9 mouse cellular contexts compared by ENCODE assay signal in genomic region chr15:89425711-89426121, GRCm38 (mm10). TPM values are rescaled to one million over a fixed set of nuclear protein-coding genes. Genes with fewer than 3 reads are reported as not detected.
DNase-seq lines count a peak whose midpoint lies in the region; ATAC-seq lines count a peak whose summit lies in the region.
"Had no signal": no experiment of that assay in that cellular context is flagged by ENCODE, and none has a peak within 500 bp of the region (broad histone marks: within the 10 kb centered on the region; RNA-seq: fewer than 3 reads in every experiment).

Gene Cpt1b, minus strand, starts transcription at chr15:89425863.

- H3K4me2 ChIP-seq in hindbrain, embryonic 14.5 days (replicated peaks): no peak within 1 kb of the TSS
- H3K4me2 ChIP-seq in liver, embryonic 15.5 days: peak within 1 kb of the TSS; percentile 47
- no peak within 1 kb of the TSS for H3K4me2 ChIP-seq in midbrain, embryonic 15.5 days

- WGBS in hindbrain, embryonic 10.5 days: 34% methylated on average over 6 of the region's 6 CpGs
- WGBS in hindbrain, embryonic 14.5 days: 47% methylated on average over 6 of the region's 6 CpGs
- WGBS in liver, embryonic 15.5 days (ENCODE audit: insufficient replicate concordance): 57% methylated on average over 6 of the region's 6 CpGs
- 47% methylated on average over 6 of the region's 6 CpGs for WGBS in midbrain, embryonic 15.5 days

- 0 out of 2 replicates have a peak within 1 kb of the TSS, but pooled peaks have one; percentile 5 for H3K27ac ChIP-seq in hindbrain, embryonic 10.5 days
- no peak within 1 kb of the TSS for H3K27ac ChIP-seq in hindbrain, embryonic 14.5 days
- 0 out of 2 replicates have a peak within 1 kb of the TSS, but pooled peaks have one; percentile 41 for H3K27ac ChIP-seq in liver, embryonic 15.5 days (replicated peaks)
- H3K27ac ChIP-seq in midbrain, embryonic 15.5 days: no peak within 1 kb of the TSS

- no peaks in the 10 kb centered on the region for H3K9me3 ChIP-seq in hindbrain, embryonic 10.5 days
- H3K9me3 ChIP-seq in hindbrain, embryonic 14.5 days (ENCODE audit: control insufficient read depth, low read length): no peaks in the 10 kb centered on the region
- H3K9me3 ChIP-seq in liver, embryonic 15.5 days (replicated peaks): no peaks in the 10 kb centered on the region
- no peaks in the 10 kb centered on the region for H3K9me3 ChIP-seq in midbrain, embryonic 15.5 days

- H3K4me1 ChIP-seq in hindbrain, embryonic 10.5 days (replicated peaks): peaks cover 32% of the 10 kb centered on the region
- peaks cover 9% of the 10 kb centered on the region for H3K4me1 ChIP-seq in hindbrain, embryonic 14.5 days (replicated peaks; ENCODE audit: control insufficient read depth, insufficient read depth, low read length)
- H3K4me1 ChIP-seq in liver, embryonic 15.5 days (replicated peaks): peaks cover 27% of the 10 kb centered on the region
- H3K4me1 ChIP-seq in midbrain, embryonic 15.5 days: peaks cover 15% of the 10 kb centered on the region

- no peak within 1 kb of the TSS for H3K4me3 ChIP-seq in hindbrain, embryonic 10.5 days
- no peak within 1 kb of the TSS for H3K4me3 ChIP-seq in hindbrain, embryonic 14.5 days (replicated peaks; ENCODE audit: low read length)
- H3K4me3 ChIP-seq in liver, embryonic 15.5 days (replicated peaks): no peak within 1 kb of the TSS
- H3K4me3 ChIP-seq in midbrain, embryonic 15.5 days: no peak within 1 kb of the TSS

- H3K9ac ChIP-seq in hindbrain, embryonic 14.5 days: no peak within 1 kb of the TSS
- H3K9ac ChIP-seq in liver, embryonic 15.5 days: no peak within 1 kb of the TSS
- no peak within 1 kb of the TSS for H3K9ac ChIP-seq in midbrain, embryonic 15.5 days

- H3K36me3 ChIP-seq in hindbrain, embryonic 10.5 days: peaks cover 55% of the 10 kb centered on the region
- peaks cover 46% of the 10 kb centered on the region for H3K36me3 ChIP-seq in hindbrain, embryonic 14.5 days (replicated peaks; ENCODE audit: control insufficient read depth, insufficient read depth)
- peaks cover 27% of the 10 kb centered on the region for H3K36me3 ChIP-seq in liver, embryonic 15.5 days (replicated peaks)
- H3K36me3 ChIP-seq in midbrain, embryonic 15.5 days (replicated peaks): peaks cover 18% of the 10 kb centered on the region

- no peaks in the 10 kb centered on the region for H3K27me3 ChIP-seq in hindbrain, embryonic 10.5 days (ENCODE audit: insufficient read depth, poor library complexity, severe bottlenecking)
- no peaks in the 10 kb centered on the region for H3K27me3 ChIP-seq in hindbrain, embryonic 14.5 days (ENCODE audit: control insufficient read depth, insufficient read depth, low read length)
- H3K27me3 ChIP-seq in liver, embryonic 15.5 days: no peaks in the 10 kb centered on the region
- H3K27me3 ChIP-seq in midbrain, embryonic 15.5 days (replicated peaks): no peaks in the 10 kb centered on the region

- ATAC-seq in hindbrain, embryonic 14.5 days (ENCODE audit: low FRiP score): no peak
- no peak for ATAC-seq in liver, embryonic 15.5 days (ENCODE audit: insufficient read depth)
- no peak for ATAC-seq in midbrain, embryonic 15.5 days (replicated peaks)
- ATAC-seq: intestine, embryonic 16.5 days had no signal

- no peak for DNase-seq in hindbrain, embryonic 10.5 days (ENCODE audit: low spot score)
- DNase-seq in hindbrain, embryonic 14.5 days (ENCODE audit: low spot score): no peak
- DNase-seq in gastrocnemius, postnatal 10 days: peak; percentile 53
- peak; percentile 59 for DNase-seq in kidney, adult 18-20 months
- DNase-seq in left cerebral cortex, adult 18-20 months (ENCODE audit: low spot score in 2 of 2): no peak
- no peak for DNase-seq in retina, postnatal 1 day

RNA-seq across cellular contexts. Expression of gene Cpt1b, which starts in this region (rescaled TPM):
- polyA plus RNA-seq in hindbrain, embryonic 10.5 days (2016; fragmentation: Nextera tagmentation; extraction: Ambion mirVana): 0.82 and 1.5 TPM in 2 replicates
- 1.2 TPM in 2 replicates for polyA plus RNA-seq in hindbrain, embryonic 14.5 days (2014; fragmentation: Nextera tagmentation; extraction: Ambion mirVana)
- 100 to 1,000 TPM; 204 to 222 TPM for total RNA-seq in gastrocnemius, postnatal 10 days (2021)
- 2.6 and 3.1 TPM in 2 replicates for polyA plus RNA-seq in liver, embryonic 15.5 days (2015; fragmentation: Nextera tagmentation; extraction: Ambion mirVana)
- total RNA-seq in left cerebral cortex, adult 18-20 months (2021): 1 to 10 TPM; 1.9 to 2.3 TPM
- 1.2 and 1.8 TPM in 2 replicates for polyA plus RNA-seq in midbrain, embryonic 15.5 days (2015; fragmentation: Nextera tagmentation; extraction: Ambion mirVana)

Comparison
In these comparisons a context has a peak if more than half of its experiments do, and no peak if none do; other contexts are left out.
1. RNA of gene Cpt1b (total RNA-seq): 204 to 222 TPM in gastrocnemius, postnatal 10 days; 1.9 to 2.3 TPM in left cerebral cortex, adult 18-20 months; every median in the first group is over 10 times any median in the second.
2. H3K27ac ChIP-seq: peak in hindbrain, embryonic 10.5 days (single experiment) and liver, embryonic 15.5 days (single experiment); none in hindbrain, embryonic 14.5 days (single experiment) and midbrain, embryonic 15.5 days (single experiment).
3. DNase-seq: peak in gastrocnemius, postnatal 10 days (single experiment) and kidney, adult 18-20 months (single experiment); none in hindbrain, embryonic 10.5 days (single experiment), hindbrain, embryonic 14.5 days (single experiment), left cerebral cortex, adult 18-20 months (0 of 2) and retina, postnatal 1 day (single experiment).